Mouse (Mus musculus) liver, embryonic 12.5 days (tissue): Measurements from ENCODE around the gene Nup93. TPM values are rescaled to one million over a fixed set of nuclear protein-coding genes. Genes with fewer than 3 reads are reported as not detected.

ENCODE experiments used
- ATAC-seq: fragments of 200-750 bp; cut with Nextera tagmentation; 2 replicates; pipeline ENCODE4 v1.8.0; 2017; ENCODE audit warnings: moderate number of reproducible peaks, mild to moderate bottlenecking, moderate library complexity
- H3K27ac ChIP-seq: fragments of 300-500 bp; sonication (generic); 2 replicates; pipeline ENCODE4 v1.5.1; 2016; ENCODE audit warnings: mild to moderate bottlenecking
- H3K27me3 ChIP-seq: fragments of 300-500 bp; sonication (generic); replicated peaks from 2 replicates; pipeline ENCODE4 v1.6.1; 2016; ENCODE audit warnings: mild to moderate bottlenecking, moderate library complexity
- H3K36me3 ChIP-seq: fragments of 300-500 bp; sonication (generic); 2 replicates; pipeline ENCODE4 v1.6.1; 2016; ENCODE audit warnings: mild to moderate bottlenecking, moderate library complexity
- H3K4me1 ChIP-seq: fragments of 300-500 bp; sonication (generic); 2 replicates; pipeline ENCODE4 v1.6.1; 2016
- H3K4me2 ChIP-seq: fragments of 300-500 bp; sonication (generic); 2 replicates; pipeline ENCODE4 v1.6.1; 2016; ENCODE audit warnings: mild to moderate bottlenecking, moderate library complexity
- H3K4me3 ChIP-seq: fragments of 300-500 bp; sonication (generic); 2 replicates; pipeline ENCODE4 v1.5.1; 2016; ENCODE audit warnings: mild to moderate bottlenecking, moderate library complexity
- H3K9ac ChIP-seq: fragments of 300-500 bp; sonication (generic); 2 replicates; pipeline ENCODE4 v1.6.1; 2016; ENCODE audit warnings: mild to moderate bottlenecking, moderate library complexity
- H3K9me3 ChIP-seq: fragments of 300-500 bp; sonication (generic); replicated peaks from 2 replicates; pipeline ENCODE4 v1.6.1; 2016; ENCODE audit warnings: mild to moderate bottlenecking, moderate library complexity
- WGBS: fragments of 180-500 bp; shearing (Covaris S2); methylation state at CpG from one replicate; pipeline ENCODE4 v1.1.7; 2016; ENCODE audit not compliant: insufficient replicate concordance; 5-methylcytosine and 5-hydroxymethylcytosine counted together
- polyA plus RNA-seq: library from polyadenylated mRNA; unstranded; fragments of >200 nt; fragmentation: Nextera tagmentation; extraction: Ambion mirVana; gene quantifications from 2 replicates; pipeline ENCODE4 v1.2.1, GENCODE M21; 2016

Nup93 gene
- polyA plus RNA-seq, 1 experiment from 2014 or later = 77.0 TPM

DNA sequence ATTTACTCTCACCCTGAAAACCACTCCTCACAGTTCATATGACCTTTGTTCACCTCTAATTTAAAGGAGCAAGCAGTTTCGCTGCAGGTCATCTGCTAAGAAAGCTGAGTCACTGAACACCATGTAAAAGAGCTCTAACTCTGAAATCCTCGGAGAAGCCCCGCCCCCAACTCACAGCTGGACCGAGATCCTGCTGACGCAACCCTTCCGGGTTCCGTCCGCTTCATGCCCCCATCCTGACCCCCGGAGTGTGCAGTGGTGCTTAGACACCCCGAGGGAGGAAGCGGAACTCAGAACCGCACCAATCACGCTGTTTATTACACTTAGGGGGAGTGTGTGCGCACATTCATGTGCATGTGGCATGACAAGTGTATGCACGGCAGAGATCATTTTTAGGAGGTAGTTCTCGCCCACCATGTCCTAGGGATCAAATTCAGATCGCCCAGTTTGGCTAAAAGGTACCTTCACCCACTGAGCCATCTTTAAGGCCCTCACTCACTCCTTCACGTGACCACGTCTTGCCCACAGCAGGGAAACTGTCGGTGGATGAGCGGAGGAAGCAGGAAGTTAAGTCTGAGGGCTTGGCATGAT lies 23.2 kb upstream of the Nup93 start:
- peaks cover 29% of the 10 kb centered on the region for H3K27me3 ChIP-seq
- H3K36me3 ChIP-seq = no peaks in the 10 kb centered on the region
- peak overlapping the region; percentile 83 for H3K4me2 ChIP-seq
- H3K4me3 ChIP-seq = peak overlapping the region; percentile 54
- WGBS = 9% methylated on average over 21 of the region's 21 CpGs
- peak; percentile 36 for ATAC-seq
- H3K9me3 ChIP-seq = no peaks in the 10 kb centered on the region
- H3K27ac ChIP-seq = peak overlapping the region; percentile 56
- H3K9ac ChIP-seq = peak overlapping the region; percentile 62
- H3K4me1 ChIP-seq = peaks cover 47% of the 10 kb centered on the region

DNA sequence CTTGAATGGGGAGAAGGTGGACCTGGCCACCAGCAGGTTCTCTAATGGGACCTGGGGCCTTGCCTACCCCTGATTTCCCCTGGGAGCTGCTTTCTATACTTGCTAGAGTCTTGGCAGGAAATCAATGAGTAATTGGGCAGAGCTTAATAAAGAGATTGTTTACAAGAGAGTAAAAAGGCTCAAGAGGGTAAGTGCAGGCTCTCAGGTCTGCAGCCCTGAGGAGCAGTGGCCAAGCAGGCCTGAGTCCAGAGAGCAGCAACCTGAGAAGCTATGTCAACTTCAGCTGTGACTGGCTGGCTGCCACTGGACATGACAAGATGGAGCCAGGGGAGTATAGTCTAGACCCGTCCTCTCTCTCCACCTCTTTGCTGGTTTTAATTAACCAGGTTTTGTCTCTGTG lies 21.4 kb upstream of the Nup93 start:
- 64% methylated on average over 1 of the region's 1 CpGs for WGBS
- no peak overlapping the region for H3K4me3 ChIP-seq
- ATAC-seq = no peak
- H3K9me3 ChIP-seq = no peaks in the 10 kb centered on the region
- peaks cover 26% of the 10 kb centered on the region for H3K27me3 ChIP-seq
- H3K36me3 ChIP-seq = no peaks in the 10 kb centered on the region
- H3K27ac ChIP-seq = no peak overlapping the region
- H3K4me2 ChIP-seq = no peak overlapping the region
- no peak overlapping the region for H3K9ac ChIP-seq
- H3K4me1 ChIP-seq = peaks cover 29% of the 10 kb centered on the region

DNA sequence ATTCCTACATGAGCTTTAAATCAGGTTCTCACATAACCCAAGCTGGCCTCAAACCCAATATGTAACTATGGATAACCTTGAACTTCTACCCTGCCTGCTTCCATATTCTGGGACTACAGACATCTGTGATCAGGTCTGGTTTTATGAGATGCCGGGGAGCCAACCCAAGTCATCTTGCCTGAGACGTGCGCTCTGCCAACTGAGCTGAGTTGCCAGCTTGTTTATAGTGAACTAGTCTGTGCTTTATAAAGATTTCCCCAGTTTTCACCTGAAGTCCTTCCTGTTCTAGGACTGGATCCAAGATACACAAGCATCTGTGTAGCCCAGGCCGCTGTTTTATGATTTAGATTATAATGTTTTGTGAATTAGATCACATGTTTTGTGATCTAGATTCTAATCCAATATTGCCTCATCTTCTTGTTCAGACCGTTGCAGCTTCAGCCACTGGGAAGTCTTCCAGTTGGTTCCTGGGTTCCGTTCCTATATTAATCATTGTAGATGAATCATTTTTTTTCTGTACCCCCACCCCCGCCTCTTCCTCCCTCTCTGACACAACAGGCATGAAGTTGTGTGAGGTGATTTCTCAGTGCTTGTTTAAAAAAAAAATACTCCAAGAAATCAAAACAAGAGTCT lies 19.7 kb upstream of the Nup93 start:
- H3K27ac ChIP-seq = no peak overlapping the region
- no peak overlapping the region for H3K4me3 ChIP-seq
- peaks cover 14% of the 10 kb centered on the region; the same call in 1 of the 2 replicates for H3K27me3 ChIP-seq
- no peaks in the 10 kb centered on the region for H3K36me3 ChIP-seq
- ATAC-seq = no peak
- H3K4me2 ChIP-seq = no peak overlapping the region
- peaks cover 21% of the 10 kb centered on the region for H3K4me1 ChIP-seq
- no peaks in the 10 kb centered on the region for H3K9me3 ChIP-seq
- 82% methylated on average over 7 of the region's 7 CpGs for WGBS
- no peak overlapping the region for H3K9ac ChIP-seq

DNA sequence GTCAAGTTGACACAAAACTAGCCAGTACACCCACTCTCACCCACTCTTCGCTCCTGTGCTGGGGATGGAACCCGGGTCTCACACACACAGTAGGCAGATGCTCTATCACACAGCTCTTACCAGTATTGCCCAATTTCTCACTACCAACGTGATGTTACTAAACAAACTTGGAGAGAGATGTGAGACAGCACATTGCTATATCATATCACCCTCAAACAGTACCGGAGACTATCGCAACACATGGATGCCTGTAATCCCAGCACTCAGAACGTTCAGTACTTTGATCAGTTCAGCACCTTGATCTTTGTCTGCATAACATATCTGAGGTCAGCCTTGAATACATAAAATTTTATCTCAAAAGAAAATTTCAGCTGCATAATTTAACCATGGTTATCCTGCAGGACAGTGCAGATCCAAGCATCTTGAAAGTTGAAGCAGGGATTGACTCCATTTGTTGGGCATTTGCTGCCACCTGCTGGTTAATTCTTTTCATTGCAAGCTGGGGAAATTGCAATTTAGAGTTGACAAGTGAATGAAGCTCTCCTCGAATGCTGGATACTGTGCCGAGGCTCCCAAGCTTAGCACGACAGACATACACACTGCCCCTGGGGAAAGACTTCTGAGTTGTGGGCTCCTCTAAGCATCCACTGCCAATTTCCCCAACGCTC lies 15.0 kb upstream of the Nup93 start:
- H3K4me3 ChIP-seq = no peak overlapping the region
- WGBS = 43% methylated on average over 10 of the region's 10 CpGs
- no peak overlapping the region for H3K9ac ChIP-seq
- no peak overlapping the region for H3K27ac ChIP-seq
- H3K4me1 ChIP-seq = no peaks in the 10 kb centered on the region
- peak; percentile 49; the same call in 1 of the 2 replicates for ATAC-seq
- H3K27me3 ChIP-seq = peaks cover 20% of the 10 kb centered on the region; the same call in 1 of the 2 replicates
- no peak overlapping the region for H3K4me2 ChIP-seq
- no peaks in the 10 kb centered on the region for H3K9me3 ChIP-seq
- H3K36me3 ChIP-seq = no peaks in the 10 kb centered on the region

DNA sequence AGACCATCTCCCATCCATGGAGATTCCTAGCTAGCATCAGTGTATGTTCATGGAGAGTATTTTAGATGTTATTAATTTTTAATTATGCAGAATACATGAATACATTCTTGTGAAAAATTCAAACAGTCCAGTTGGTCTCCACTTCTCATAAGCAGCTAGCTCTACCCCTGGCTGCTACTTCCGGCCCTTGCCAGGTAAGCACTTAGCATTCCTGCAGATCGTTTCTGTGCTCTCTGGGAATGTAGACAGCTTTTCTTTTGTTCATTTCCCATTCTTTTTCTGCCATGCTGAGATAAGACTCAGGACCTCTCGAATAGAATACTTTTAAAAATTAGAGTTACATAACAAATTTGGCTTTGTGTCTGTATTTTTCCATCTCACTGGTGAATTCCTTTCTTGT lies 10.3 kb upstream of the Nup93 start:
- Histone ChIP-seq H3K4me1 (no peaks in the 10 kb centered on the region), H3K4me2 (no peak overlapping the region), H3K4me3 (no peak overlapping the region), H3K27ac (no peak overlapping the region), H3K27me3 (peaks cover 16% of the 10 kb centered on the region), H3K9ac (no peak overlapping the region), H3K36me3 (no peaks in the 10 kb centered on the region), H3K9me3 (no peaks in the 10 kb centered on the region)
- WGBS = 65% methylated on average over 3 of the region's 3 CpGs
- no peak for ATAC-seq

DNA sequence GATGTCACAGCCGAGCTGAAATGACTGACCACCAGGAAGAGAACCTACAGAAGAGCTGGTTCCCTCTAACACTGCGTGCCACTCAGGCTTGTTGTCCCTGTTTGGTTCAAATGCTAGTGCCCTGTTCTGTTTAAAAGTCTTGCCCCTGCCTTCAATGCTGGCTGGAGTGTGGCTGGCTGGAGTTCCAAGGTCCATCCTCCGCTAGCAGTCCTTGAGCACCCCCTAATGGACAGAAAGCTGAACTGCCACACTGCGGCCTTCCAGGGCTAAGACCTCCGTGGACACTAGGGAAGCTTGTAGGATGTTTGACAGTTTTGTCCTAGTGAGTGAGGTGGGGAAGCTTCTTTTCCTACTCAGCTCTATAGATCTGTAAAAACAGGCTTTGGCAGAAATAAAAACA lies 8.6 kb upstream of the Nup93 start:
- H3K9ac ChIP-seq = no peak overlapping the region
- H3K36me3 ChIP-seq = no peaks in the 10 kb centered on the region
- no peak overlapping the region for H3K4me3 ChIP-seq
- peak; percentile 72 for ATAC-seq
- 18% methylated on average over 5 of the region's 5 CpGs for WGBS
- peaks cover 26% of the 10 kb centered on the region for H3K27me3 ChIP-seq
- no peak overlapping the region for H3K27ac ChIP-seq
- no peaks in the 10 kb centered on the region for H3K9me3 ChIP-seq
- no peak overlapping the region for H3K4me2 ChIP-seq
- no peaks in the 10 kb centered on the region for H3K4me1 ChIP-seq

DNA sequence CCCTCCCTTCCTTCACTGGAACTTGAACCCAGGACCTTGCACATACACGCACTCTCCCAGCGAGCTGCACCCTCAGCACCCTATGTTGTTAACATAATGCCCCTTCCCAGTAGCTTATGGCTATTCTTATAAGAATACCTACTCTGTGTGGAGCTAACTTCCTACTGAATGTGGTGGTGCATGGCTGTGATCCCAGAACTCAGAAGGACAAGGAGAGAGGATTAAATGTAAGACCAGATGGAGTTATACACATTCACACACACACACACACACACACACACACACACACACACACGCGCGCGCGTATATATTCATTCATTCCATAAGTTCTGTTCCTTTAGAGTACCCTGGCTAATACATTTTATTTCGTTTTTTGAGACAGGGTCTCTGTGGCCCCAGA lies 8.1 kb upstream of the Nup93 start:
- Histone ChIP-seq H3K9ac (no peak overlapping the region), H3K9me3 (no peaks in the 10 kb centered on the region), H3K4me3 (no peak overlapping the region), H3K36me3 (no peaks in the 10 kb centered on the region), H3K27ac (no peak overlapping the region), H3K4me2 (no peak overlapping the region), H3K27me3 (peaks cover 31% of the 10 kb centered on the region), H3K4me1 (no peaks in the 10 kb centered on the region)
- 0 out of 2 replicates have a peak, but pooled peaks have one; percentile 15 for ATAC-seq
- 81% methylated on average over 8 of the region's 8 CpGs for WGBS

DNA sequence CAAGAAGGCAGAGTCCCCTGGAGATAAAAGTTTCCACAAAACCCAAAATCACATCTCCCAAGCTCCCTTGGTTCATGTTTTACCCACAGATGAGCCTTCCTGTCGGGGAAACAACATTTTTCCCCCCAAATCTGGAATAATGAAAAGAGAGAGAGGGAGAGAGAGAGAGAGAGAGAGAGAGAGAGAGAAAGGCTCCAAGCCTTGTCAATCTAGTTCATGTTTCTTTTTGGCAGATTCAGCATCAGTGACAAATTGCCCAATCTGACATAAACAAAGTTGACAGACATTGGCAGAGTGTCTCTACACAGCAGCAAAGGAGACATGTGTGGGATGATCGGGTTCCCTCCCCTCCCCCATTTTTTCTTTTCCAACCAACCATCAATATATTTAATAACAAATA lies 6.9 kb upstream of the Nup93 start:
- Histone ChIP-seq H3K9me3 (no peaks in the 10 kb centered on the region), H3K4me1 (no peaks in the 10 kb centered on the region), H3K27ac (no peak overlapping the region), H3K27me3 (peaks cover 37% of the 10 kb centered on the region), H3K4me3 (no peak overlapping the region), H3K9ac (no peak overlapping the region), H3K4me2 (no peak overlapping the region), H3K36me3 (no peaks in the 10 kb centered on the region)
- ATAC-seq = no peak
- WGBS = 44% methylated on average over 2 of the region's 2 CpGs

DNA sequence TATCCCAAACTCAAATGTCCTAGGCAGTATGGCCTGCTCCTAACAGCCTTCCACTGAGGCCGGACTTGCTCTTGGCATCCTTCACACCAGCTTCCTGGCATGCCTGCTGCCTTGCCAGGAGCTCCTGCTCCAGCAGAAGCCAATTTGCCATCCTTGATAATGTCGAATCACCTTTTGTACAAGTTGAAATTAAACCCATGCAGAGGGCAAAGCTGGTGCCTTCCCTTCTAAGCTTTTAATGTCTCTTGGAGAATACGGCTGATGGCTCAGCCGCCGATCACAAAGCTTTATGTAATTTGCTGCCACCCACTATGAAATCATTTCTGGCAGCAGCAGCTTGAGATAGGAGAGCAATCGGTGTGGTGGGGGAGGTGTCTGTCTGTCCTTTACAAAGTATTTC lies 4.7 kb upstream of the Nup93 start:
- no peaks in the 10 kb centered on the region for H3K9me3 ChIP-seq
- no peak overlapping the region for H3K4me3 ChIP-seq
- peaks cover 30% of the 10 kb centered on the region for H3K27me3 ChIP-seq
- 72% methylated on average over 6 of the region's 6 CpGs for WGBS
- no peaks in the 10 kb centered on the region for H3K36me3 ChIP-seq
- H3K4me1 ChIP-seq = peaks cover 11% of the 10 kb centered on the region
- no peak overlapping the region for H3K27ac ChIP-seq
- ATAC-seq = no peak
- no peak overlapping the region for H3K9ac ChIP-seq
- no peak overlapping the region for H3K4me2 ChIP-seq

DNA sequence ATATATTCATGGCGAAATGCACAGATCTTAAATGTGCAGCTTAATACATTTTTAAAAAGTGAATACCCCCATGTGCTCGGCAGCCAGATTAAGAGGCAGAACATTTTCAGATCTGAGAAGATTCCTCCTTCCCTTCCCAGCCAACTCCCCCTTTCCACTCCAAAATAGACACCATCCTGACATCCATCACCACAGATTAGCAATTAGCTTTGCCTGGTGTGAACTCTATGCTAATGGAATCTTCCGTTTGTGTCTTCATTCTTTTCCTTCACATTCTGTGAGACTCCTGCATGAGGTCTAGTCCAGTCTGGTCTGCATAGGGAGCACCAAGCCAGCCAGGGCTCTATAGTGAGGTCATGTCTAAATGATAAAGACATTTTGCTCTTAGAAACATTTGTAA lies 4.1 kb upstream of the Nup93 start:
- Histone ChIP-seq H3K9ac (no peak overlapping the region), H3K9me3 (no peaks in the 10 kb centered on the region), H3K4me1 (peaks cover 15% of the 10 kb centered on the region), H3K27me3 (peaks cover 30% of the 10 kb centered on the region), H3K27ac (no peak overlapping the region), H3K4me3 (no peak overlapping the region), H3K36me3 (no peaks in the 10 kb centered on the region), H3K4me2 (no peak overlapping the region)
- no peak for ATAC-seq
- WGBS = 60% methylated on average over 3 of the region's 3 CpGs

DNA sequence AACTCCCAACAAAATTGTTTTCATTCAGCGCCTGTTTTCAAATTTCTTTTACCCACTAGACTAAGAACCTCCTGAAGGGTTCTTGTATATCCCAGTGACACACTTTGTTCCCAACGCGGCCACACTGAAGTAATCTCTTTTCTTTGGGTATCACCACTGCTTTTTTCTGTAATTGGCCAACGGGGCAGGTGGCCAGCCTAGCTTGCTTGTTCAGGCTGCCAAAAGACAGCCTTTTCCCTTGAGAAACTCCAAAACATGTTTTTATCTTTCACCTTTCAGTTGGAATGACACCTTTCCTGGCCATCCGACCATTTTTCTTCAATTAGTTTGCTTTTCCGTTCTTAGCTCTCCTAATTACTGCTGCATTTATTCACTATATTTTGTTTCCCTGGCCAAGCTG lies 545 bp upstream of the Nup93 start:
- no peak for ATAC-seq
- H3K4me1 ChIP-seq = peaks cover 46% of the 10 kb centered on the region
- H3K4me2 ChIP-seq = peak overlapping the region; percentile 88
- peaks cover 23% of the 10 kb centered on the region for H3K27me3 ChIP-seq
- H3K27ac ChIP-seq = peak overlapping the region; percentile 53
- 51% methylated on average over 6 of the region's 6 CpGs for WGBS
- H3K9ac ChIP-seq = peak overlapping the region; percentile 49
- H3K36me3 ChIP-seq = no peaks in the 10 kb centered on the region
- H3K4me3 ChIP-seq = peak overlapping the region; percentile 87
- H3K9me3 ChIP-seq = no peaks in the 10 kb centered on the region

DNA sequence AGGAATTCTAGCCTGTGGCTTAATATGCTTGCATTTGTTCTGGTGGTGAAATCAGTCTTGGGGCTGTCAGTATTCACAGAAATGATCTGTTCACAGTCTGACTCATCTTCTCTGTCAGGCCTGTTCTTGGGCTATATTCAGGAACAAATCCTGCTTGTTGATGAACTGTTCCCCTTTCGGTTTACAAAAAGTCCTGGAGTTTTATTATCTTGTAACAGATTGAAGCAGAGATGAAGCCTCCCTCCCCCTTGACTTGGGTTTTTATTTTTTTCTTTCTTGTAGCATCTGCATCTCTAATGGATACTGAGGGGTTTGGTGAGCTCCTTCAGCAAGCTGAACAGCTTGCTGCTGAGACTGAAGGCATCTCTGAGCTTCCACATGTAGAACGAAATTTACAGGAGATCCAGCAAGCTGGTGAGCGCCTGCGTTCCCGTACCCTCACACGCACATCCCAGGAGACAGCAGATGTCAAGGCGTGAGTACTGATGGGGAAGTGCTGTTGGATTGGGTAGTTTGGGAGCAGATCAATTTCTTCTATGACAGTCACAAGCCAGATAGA lies 13.1 kb downstream of the Nup93 start:
- H3K4me3 ChIP-seq = no peak overlapping the region
- H3K36me3 ChIP-seq = peaks cover 61% of the 10 kb centered on the region
- H3K9me3 ChIP-seq = no peaks in the 10 kb centered on the region
- H3K27ac ChIP-seq = no peak overlapping the region
- no peak for ATAC-seq
- WGBS = 86% methylated on average over 7 of the region's 7 CpGs
- no peak overlapping the region for H3K9ac ChIP-seq
- H3K4me1 ChIP-seq = no peaks in the 10 kb centered on the region
- no peak overlapping the region for H3K4me2 ChIP-seq
- no peaks in the 10 kb centered on the region for H3K27me3 ChIP-seq
